Mouse (Mus musculus) CH12.LX (cell line): Measurements from ENCODE around the gene Itga6. TPM values are rescaled to one million over a fixed set of nuclear protein-coding genes. Genes with fewer than 3 reads are reported as not detected.
A peak's percentile ranks its signal among the peaks of the same experiment; 100 is the strongest.

Source experiments
- DNase-seq: peaks from one replicate; pipeline ENCODE4 v3.0.0-alpha.2; 2013; ENCODE audit errors: extremely low read depth
- H3K27ac ChIP-seq: 2 replicates; pipeline ENCODE4 v1.5.1; 2012; ENCODE audit warnings: low read depth, mild to moderate bottlenecking, control low read depth, moderate library complexity; ENCODE audit not compliant: insufficient read depth
- H3K27me3 ChIP-seq: replicated peaks from 2 replicates; pipeline ENCODE3; 2012; ENCODE audit warnings: inconsistent platforms
- H3K36me3 ChIP-seq, 2 experiments: replicated peaks in 1 of 2; 2 replicates each; pipeline versions ENCODE3 to v1.6.1; 2012; ENCODE audit warnings: inconsistent platforms in 1 of 2, low read length in 1 of 2, mild to moderate bottlenecking in 1 of 2, mixed read lengths in 1 of 2, moderate library complexity in 1 of 2; ENCODE audit not compliant: control insufficient read depth in 1 of 2, insufficient read depth in 1 of 2
- H3K4me1 ChIP-seq, 2 experiments: 2 replicates each; pipeline ENCODE4 v1.6.1; 2012; ENCODE audit warnings: inconsistent platforms in 1 of 2, moderate library complexity in 1 of 2; ENCODE audit not compliant: insufficient read depth in 2 of 2, control insufficient read depth in 1 of 2
- H3K4me2 ChIP-seq: 2 replicates; pipeline ENCODE4 v1.6.1; 2012; ENCODE audit warnings: low read depth, mild to moderate bottlenecking, control low read depth; ENCODE audit not compliant: poor library complexity, insufficient read depth, severe bottlenecking
- H3K4me3 ChIP-seq, 3 experiments: fragments of 150-350 bp in 1 of 3; sonication (generic) in 1 of 3; replicated peaks in 1 of 3; 2 replicates each; pipeline versions ENCODE3 to v1.5.1; 2011 to 2012; ENCODE audit warnings: low read depth in 2 of 3, low read length in 2 of 3, mild to moderate bottlenecking in 2 of 3, moderate library complexity in 2 of 3, control low read depth in 1 of 3, improper control_type of control experiment in 1 of 3, inconsistent platforms in 1 of 3, mixed read lengths in 1 of 3; ENCODE audit not compliant: poor library complexity in 1 of 3
- H3K79me2 ChIP-seq: replicated peaks from 2 replicates; pipeline ENCODE4 v1.6.1; 2012; ENCODE audit warnings: mild to moderate bottlenecking, moderate library complexity; ENCODE audit not compliant: control insufficient read depth, poor library complexity, insufficient read depth, severe bottlenecking; ENCODE audit errors: extremely low read depth
- H3K9ac ChIP-seq: 2 replicates; pipeline ENCODE4 v1.6.1; 2012; ENCODE audit warnings: low read depth, mild to moderate bottlenecking, control low read depth, moderate library complexity; ENCODE audit not compliant: insufficient read depth
- H3K9me3 ChIP-seq: replicated peaks from 2 replicates; pipeline ENCODE3; 2012; ENCODE audit warnings: low read length, inconsistent platforms, mixed read lengths
- BHLHE40 ChIP-seq: IDR thresholded peaks from 2 replicates; pipeline ENCODE4 v1.6.1; 2011; ENCODE audit warnings: mild to moderate bottlenecking, low read depth, low read length, improper control_type of control experiment
- CHD1 ChIP-seq: IDR thresholded peaks from 2 replicates; pipeline ENCODE4 v1.6.1; 2012; ENCODE audit warnings: low read depth, low read length, improper control_type of control experiment, inconsistent platforms
- CHD2 ChIP-seq: IDR thresholded peaks from 2 replicates; pipeline ENCODE4 v1.6.1; 2011; ENCODE audit warnings: low read length, improper control_type of control experiment
- CTCF ChIP-seq, 2 experiments: IDR thresholded peaks in 1 of 2; conservative IDR thresholded peaks in 1 of 2; 2 replicates each; pipeline ENCODE4 v1.5.1; 2011 to 2012; ENCODE audit warnings: low read depth in 2 of 2, low read length in 2 of 2, improper control_type of control experiment in 1 of 2, inconsistent platforms in 1 of 2, mild to moderate bottlenecking in 1 of 2, moderate library complexity in 1 of 2
- E2F4 ChIP-seq: IDR thresholded peaks from 2 replicates; pipeline ENCODE4 v1.6.1; 2011; ENCODE audit warnings: low read depth, low read length, improper control_type of control experiment; ENCODE audit not compliant: insufficient replicate concordance
- ELF1 ChIP-seq: IDR thresholded peaks from 2 replicates; pipeline ENCODE4 v1.6.1; 2014; ENCODE audit warnings: low read depth, mild to moderate bottlenecking, inconsistent platforms, low read length, improper control_type of control experiment
- EP300 ChIP-seq: IDR thresholded peaks from 2 replicates; pipeline ENCODE4 v1.6.1; 2011; ENCODE audit warnings: low read length, improper control_type of control experiment
- ETS1 ChIP-seq: conservative IDR thresholded peaks from 2 replicates; pipeline ENCODE4 v1.6.1; 2012; ENCODE audit warnings: low read depth, mild to moderate bottlenecking, inconsistent platforms, low read length, improper control_type of control experiment, moderate library complexity
- GABPA ChIP-seq: IDR thresholded peaks from 2 replicates; pipeline ENCODE4 v1.6.1; 2012; ENCODE audit warnings: low read depth, low read length, improper control_type of control experiment, inconsistent platforms; ENCODE audit not compliant: insufficient replicate concordance
- HCFC1 ChIP-seq: IDR thresholded peaks from 2 replicates; pipeline ENCODE4 v1.6.1; 2012; ENCODE audit warnings: low read depth, mild to moderate bottlenecking, inconsistent platforms, low read length, improper control_type of control experiment
- IRF4 ChIP-seq: IDR thresholded peaks from 2 replicates; pipeline ENCODE4 v1.6.1; 2014; ENCODE audit warnings: low read depth, mild to moderate bottlenecking, inconsistent platforms, low read length, improper control_type of control experiment
- JUN ChIP-seq: IDR thresholded peaks from 2 replicates; pipeline ENCODE4 v1.6.1; 2011; ENCODE audit warnings: low read depth, mild to moderate bottlenecking, low read length, improper control_type of control experiment, moderate library complexity; ENCODE audit not compliant: insufficient read depth
- JUND ChIP-seq: conservative IDR thresholded peaks from 2 replicates; pipeline ENCODE4 v1.6.1; 2011; ENCODE audit warnings: low read depth, low read length, improper control_type of control experiment
- KAT2A ChIP-seq: IDR thresholded peaks from 2 replicates; pipeline ENCODE4 v1.6.1; 2012; ENCODE audit warnings: low read length, improper control_type of control experiment, inconsistent platforms; ENCODE audit not compliant: insufficient replicate concordance
- MAFK ChIP-seq: IDR thresholded peaks from 2 replicates; pipeline ENCODE4 v1.6.1; 2011; ENCODE audit warnings: low read length, improper control_type of control experiment; ENCODE audit not compliant: insufficient replicate concordance
- MAX ChIP-seq: IDR thresholded peaks from 2 replicates; pipeline ENCODE4 v1.6.1; 2011; ENCODE audit warnings: low read length, improper control_type of control experiment
- MAZ ChIP-seq: IDR thresholded peaks from 2 replicates; pipeline ENCODE4 v1.6.1; 2012; ENCODE audit warnings: low read depth, mild to moderate bottlenecking, inconsistent platforms, low read length, improper control_type of control experiment, moderate library complexity
- MEF2A ChIP-seq: IDR thresholded peaks from 2 replicates; pipeline ENCODE4 v1.6.1; 2014; ENCODE audit warnings: low read depth, mild to moderate bottlenecking, inconsistent platforms, low read length, improper control_type of control experiment, borderline replicate concordance
- MXI1 ChIP-seq: IDR thresholded peaks from 2 replicates; pipeline ENCODE4 v1.6.1; 2011; ENCODE audit warnings: mild to moderate bottlenecking, low read depth, low read length, improper control_type of control experiment
- MYC ChIP-seq: IDR thresholded peaks from 2 replicates; pipeline ENCODE4 v1.6.1; 2011; ENCODE audit warnings: low read depth, mild to moderate bottlenecking, improper control_type of control experiment, low read length
- NELFE ChIP-seq: IDR thresholded peaks from 2 replicates; pipeline ENCODE4 v1.6.1; 2011; ENCODE audit warnings: low read depth, low read length, improper control_type of control experiment
- NRF1 ChIP-seq: IDR thresholded peaks from 2 replicates; pipeline ENCODE4 v1.6.1; 2014; ENCODE audit warnings: low read depth, mild to moderate bottlenecking, inconsistent platforms, low read length, improper control_type of control experiment, moderate library complexity
- PAX5 ChIP-seq: IDR thresholded peaks from 2 replicates; pipeline ENCODE4 v1.6.1; 2012; ENCODE audit warnings: low read length, inconsistent platforms, mixed read lengths
- POLR2A ChIP-seq: IDR thresholded peaks from 2 replicates; pipeline ENCODE4 v1.6.1; 2011; ENCODE audit warnings: low read depth, mild to moderate bottlenecking, improper control_type of control experiment, low read length
- POLR2AphosphoS2 ChIP-seq: IDR thresholded peaks from 2 replicates; pipeline ENCODE4 v1.6.1; 2011; ENCODE audit warnings: low read depth, low read length, improper control_type of control experiment
- RAD21 ChIP-seq: IDR thresholded peaks from 2 replicates; pipeline ENCODE4 v1.6.1; 2011; ENCODE audit warnings: low read depth, mild to moderate bottlenecking, low read length, improper control_type of control experiment, moderate library complexity
- RCOR1 ChIP-seq: conservative IDR thresholded peaks from 2 replicates; pipeline ENCODE4 v1.6.1; 2012; ENCODE audit warnings: low read depth, mild to moderate bottlenecking, inconsistent platforms, low read length, improper control_type of control experiment
- SIN3A ChIP-seq: IDR thresholded peaks from 2 replicates; pipeline ENCODE4 v1.6.1; 2012; ENCODE audit warnings: low read length, improper control_type of control experiment, inconsistent platforms
- SMC3 ChIP-seq: IDR thresholded peaks from 2 replicates; pipeline ENCODE4 v1.6.1; 2011; ENCODE audit warnings: low read depth, low read length, improper control_type of control experiment
- TBP ChIP-seq: conservative IDR thresholded peaks from 2 replicates; pipeline ENCODE4 v1.6.1; 2011; ENCODE audit warnings: low read depth, low read length, improper control_type of control experiment
- TCF12 ChIP-seq: IDR thresholded peaks from 2 replicates; pipeline ENCODE4 v1.6.1; 2014; ENCODE audit warnings: low read depth, mild to moderate bottlenecking, inconsistent platforms, low read length, improper control_type of control experiment
- UBTF ChIP-seq: IDR thresholded peaks from 2 replicates; pipeline ENCODE4 v1.6.1; 2012; ENCODE audit warnings: low read depth, mild to moderate bottlenecking, inconsistent platforms, low read length, improper control_type of control experiment, moderate library complexity
- USF1 ChIP-seq: IDR thresholded peaks from 2 replicates; pipeline ENCODE4 v1.6.1; 2014; ENCODE audit warnings: low read depth, mild to moderate bottlenecking, inconsistent platforms, low read length, improper control_type of control experiment
- USF2 ChIP-seq: conservative IDR thresholded peaks from 2 replicates; pipeline ENCODE4 v1.6.1; 2011; ENCODE audit warnings: low read depth, low read length, improper control_type of control experiment
- ZC3H11A ChIP-seq: IDR thresholded peaks from 2 replicates; pipeline ENCODE4 v1.6.1; 2012; ENCODE audit warnings: low read depth, mild to moderate bottlenecking, inconsistent platforms, low read length, improper control_type of control experiment
- ZKSCAN1 ChIP-seq: IDR thresholded peaks from 2 replicates; pipeline ENCODE4 v1.6.1; 2012; ENCODE audit warnings: low read depth, inconsistent platforms, low read length, improper control_type of control experiment, borderline replicate concordance
- ZMIZ1 ChIP-seq: IDR thresholded peaks from 2 replicates; pipeline ENCODE4 v1.6.1; 2012; ENCODE audit warnings: low read depth, mild to moderate bottlenecking, inconsistent platforms, low read length, improper control_type of control experiment
- ZNF384 ChIP-seq: IDR thresholded peaks from 2 replicates; pipeline ENCODE4 v1.6.1; 2012; ENCODE audit warnings: low read depth, low read length, improper control_type of control experiment, inconsistent platforms
- dilution Hi-C: fragments of 300-500 bp; cut with MboI; formaldehyde crosslinking; loops from 2 replicates; pipeline ENCODE4 v1.14.3; 2020; ENCODE audit warnings: low sequenced_read_pairs; ENCODE audit not compliant: extremely low pct_unique_long_range_greater_than_20kb, extremely low pct_ligation_motif_present
- in situ Hi-C: fragments of 300-500 bp; cut with MboI; formaldehyde crosslinking; loops from 3 replicates; pipeline ENCODE4 v1.14.3; 2019; ENCODE audit warnings: low sequenced_read_pairs, low pct_ligation_motif_present, low pct_unique_long_range_greater_than_20kb, mixed read lengths
- polyA plus RNA-seq: library from polyadenylated mRNA; unstranded; fragments of >175 nt; gene quantifications from 2 replicates; pipeline ENCODE4 v1.2.1, GENCODE M21; 2012; ENCODE audit warnings: low read depth; ENCODE audit not compliant: insufficient read length
- total RNA-seq, 2 experiments: library from RNA; depleted of rRNA; stranded (reverse); fragments of 300-350 nt in 1 of 2; fragments of >200 nt in 1 of 2; gene quantifications; 2 replicates each; pipeline ENCODE4 v1.2.3; 2012 to 2014

Gene Itga6
- total and polyA plus RNA-seq, 3 experiments, result 6.1 to 13.9 (median 10.9) TPM

DNA sequence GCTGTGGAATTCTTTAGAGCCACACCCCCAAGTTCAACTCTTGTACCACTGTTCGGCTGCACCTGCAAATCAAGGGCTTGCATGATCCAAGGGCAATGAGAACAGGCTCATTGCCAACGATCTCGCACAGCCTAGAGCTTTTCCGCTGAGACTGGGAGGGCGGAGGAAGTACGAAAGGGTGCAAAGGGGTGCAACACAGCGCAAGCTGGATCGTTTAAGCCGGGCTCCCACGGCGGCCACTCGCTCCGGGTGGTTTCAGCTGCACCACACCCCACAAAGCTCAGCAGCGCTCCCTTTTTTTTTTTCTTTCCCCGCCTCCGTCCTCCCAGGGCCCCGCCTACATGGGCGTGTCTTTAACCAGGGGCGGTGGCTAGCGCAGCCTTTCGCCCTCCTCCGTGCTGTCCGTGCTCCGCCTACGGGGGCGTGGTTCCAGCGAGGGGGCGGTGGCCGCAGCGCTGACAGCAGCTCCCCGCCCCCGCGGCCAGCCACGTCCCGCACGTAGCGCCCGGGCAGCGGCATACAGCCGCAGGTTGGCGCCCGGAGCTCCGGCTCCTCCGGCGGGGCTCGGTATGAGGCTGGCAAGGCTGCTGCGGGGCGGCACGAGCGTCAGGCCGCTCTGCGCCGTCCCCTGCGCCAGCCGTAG is 127.5 kb downstream of the Itga6 start, which contains the start of gene Pdk1:
TSS of gene Pdk1 (plus strand) at position 424 of the 643 bp plus-strand sequence.
- Histone ChIP-seq H3K4me3 (peak within 1 kb of the TSS; percentile 75 to 91 (median 79)), H3K4me2 (peak within 1 kb of the TSS; percentile 97), H3K36me3 (peaks cover 0 to 13% of the 10 kb centered on the region in 2 experiments), H3K9me3 (peaks cover 6% of the 10 kb centered on the region), H3K27ac (peak within 1 kb of the TSS; percentile 35; the same call in 1 of the 2 replicates), H3K9ac (peak within 1 kb of the TSS; percentile 70), H3K79me2 (no peaks in the 10 kb centered on the region), H3K27me3 (no peaks in the 10 kb centered on the region)
- peak; percentile 93 for DNase-seq
- in situ Hi-C loops, result no loop called here
- dilution Hi-C loops, result no loop called here
- TF ChIP-seq RAD21, result no peak
- TF ChIP-seq PAX5, result no peak
- no peak for TF ChIP-seq USF1
- peak; percentile 62; the same call in 1 of the 2 replicates for TF ChIP-seq UBTF
- peak; percentile 77 for TF ChIP-seq POLR2A
- peak; percentile 35; the same call in 1 of the 2 replicates for TF ChIP-seq TBP
- no peak for TF ChIP-seq USF2
- TF ChIP-seq MAFK, result no peak
- no peak for TF ChIP-seq MAZ
- TF ChIP-seq EP300, result no peak
- TF ChIP-seq ZNF384, result peak; percentile 94
- no peak; the same call in 1 of the 2 replicates for TF ChIP-seq SIN3A
- TF ChIP-seq MYC, result no peak
- TF ChIP-seq NRF1, result peak; percentile 69
- TF ChIP-seq ZKSCAN1, result no peak
- no peak for TF ChIP-seq ZC3H11A
- no peak for TF ChIP-seq ETS1
- TF ChIP-seq HCFC1, result peak; percentile 62
- TF ChIP-seq RCOR1, result no peak
- no peak for TF ChIP-seq SMC3
- no peak for TF ChIP-seq CTCF (conservative IDR thresholded peaks at IDR 0.05 in 1 of 2, IDR thresholded peaks at IDR 0.05 in 1 of 2; ENCODE audit: low read depth in 2 of 2, low read length in 2 of 2)
- no peak for TF ChIP-seq JUN
- no peak for TF ChIP-seq ELF1
- no peak for TF ChIP-seq GABPA
- peak; percentile 89 for TF ChIP-seq TCF12
- 0 out of 2 replicates have a peak, but pooled peaks have one; percentile 26 for TF ChIP-seq E2F4
- peak; percentile 66 for TF ChIP-seq NELFE
- TF ChIP-seq KAT2A, result no peak
- peak; percentile 39; the same call in 1 of the 2 replicates for TF ChIP-seq MXI1
- TF ChIP-seq MAX, result no peak
- no peak for TF ChIP-seq CHD2
- no peak for TF ChIP-seq JUND
- TF ChIP-seq ZMIZ1, result peak; percentile 8; the same call in 1 of the 2 replicates
- TF ChIP-seq CHD1, result no peak
- TF ChIP-seq POLR2AphosphoS2, result no peak
- TF ChIP-seq MEF2A, result no peak
- TF ChIP-seq IRF4, result no peak
- no peak for TF ChIP-seq BHLHE40
- TF ChIP-seq, all 38 proteins: peak for 11
- H3K4me1 ChIP-seq, result peaks cover 0 to 10% of the 10 kb centered on the region in 2 experiments; a peak in 2 of 4 replicates
